Mouse (Mus musculus) lung, embryonic 14.5 days (tissue): ENCODE data around the gene Gm49425. TPM values are rescaled to one million over a fixed set of nuclear protein-coding genes. Genes with fewer than 3 reads are reported as not detected.

Experiments
- ATAC-seq: fragments of 200-750 bp; cut with Nextera tagmentation; 2 replicates; pipeline ENCODE4 v1.8.0; 2017; ENCODE audit warnings: mild to moderate bottlenecking, moderate TSS enrichment, moderate library complexity; ENCODE audit not compliant: insufficient read depth
- DNase-seq: peaks from one replicate; pipeline ENCODE4 v3.0.0-alpha.2; 2015
- H3K27ac ChIP-seq: fragments of 300-500 bp; sonication (generic); 2 replicates; pipeline ENCODE4 v1.5.1; 2014; ENCODE audit warnings: low read depth, mild to moderate bottlenecking, moderate library complexity
- H3K27me3 ChIP-seq: fragments of 300-500 bp; sonication (generic); 2 replicates; pipeline ENCODE4 v1.6.1; 2014; ENCODE audit warnings: low read length, control low read depth; ENCODE audit not compliant: insufficient read depth
- H3K36me3 ChIP-seq: fragments of 300-500 bp; sonication (generic); 2 replicates; pipeline ENCODE4 v1.6.1; 2014; ENCODE audit warnings: control low read depth; ENCODE audit not compliant: insufficient read depth
- H3K4me1 ChIP-seq: fragments of 300-500 bp; sonication (generic); 2 replicates; pipeline ENCODE4 v1.6.1; 2014; ENCODE audit warnings: antibody characterized with exemption, control low read depth; ENCODE audit not compliant: insufficient read depth
- H3K4me2 ChIP-seq: fragments of 300-500 bp; sonication (generic); 2 replicates; pipeline ENCODE4 v1.6.1; 2014; ENCODE audit warnings: mild to moderate bottlenecking
- H3K4me3 ChIP-seq: fragments of 300-500 bp; sonication (generic); 2 replicates; pipeline ENCODE4 v1.5.1; 2014; ENCODE audit warnings: low read depth, low read length
- H3K9ac ChIP-seq: fragments of 300-500 bp; sonication (generic); 2 replicates; pipeline ENCODE4 v1.6.1; 2014
- H3K9me3 ChIP-seq: fragments of 300-500 bp; sonication (generic); 2 replicates; pipeline ENCODE4 v1.6.1; 2016; ENCODE audit warnings: low read depth, low read length, control low read depth
- CTCF ChIP-seq: IDR thresholded peaks from 2 replicates; pipeline ENCODE4 v1.5.1; 2016; ENCODE audit warnings: antibody characterized with exemption, low read depth
- WGBS: fragments of 180-500 bp; shearing (Covaris S2); extraction: QIAGEN DNeasy Blood & Tissue Kit; methylation state at CpG from one replicate; pipeline ENCODE4 v1.1.7; 2014; 5-methylcytosine and 5-hydroxymethylcytosine counted together
- polyA plus RNA-seq: library from polyadenylated mRNA; unstranded; fragments of >200 nt; fragmentation: Nextera tagmentation; extraction: Ambion mirVana; gene quantifications from 2 replicates; pipeline ENCODE4 v1.2.1, GENCODE M21; 2014

Gm49425 gene
- polyA plus RNA-seq, 1 experiment from 2014 or later = not detected

GRCm38 (mm10) chr15:101508247-101508646, 8.8 kb downstream of the Gm49425 start:
- Histone ChIP-seq H3K4me1 (no peaks in the 10 kb centered on the region), H3K27me3 (no peaks in the 10 kb centered on the region), H3K27ac (no peak overlapping the region), H3K36me3 (no peaks in the 10 kb centered on the region), H3K9ac (no peak overlapping the region), H3K9me3 (no peaks in the 10 kb centered on the region), H3K4me3 (no peak overlapping the region), H3K4me2 (no peak overlapping the region)
- 44% methylated on average over 9 of the region's 9 CpGs for WGBS
- no peak for TF ChIP-seq CTCF
- peak; percentile 43 for DNase-seq
- no peak for ATAC-seq

- DNase-seq (no peak), ATAC-seq (no peak)
- Histone ChIP-seq H3K9me3 (no peaks in the 10 kb centered on the region), H3K4me3 (no peak overlapping the region), H3K4me1 (no peaks in the 10 kb centered on the region), H3K27me3 (no peaks in the 10 kb centered on the region), H3K36me3 (no peaks in the 10 kb centered on the region), H3K27ac (no peak overlapping the region), H3K4me2 (no peak overlapping the region), H3K9ac (no peak overlapping the region)
- TF ChIP-seq CTCF = no peak
- 44% methylated on average over 14 of the region's 14 CpGs for WGBS
Measured at GRCm38 (mm10) chr15:101506896-101507758, 9.9 kb downstream of the Gm49425 start.

- peak; percentile 33 for DNase-seq
- no peaks in the 10 kb centered on the region for H3K4me1 ChIP-seq
- H3K36me3 ChIP-seq = no peaks in the 10 kb centered on the region
- no peaks in the 10 kb centered on the region for H3K9me3 ChIP-seq
- no peak overlapping the region for H3K27ac ChIP-seq
- H3K4me3 ChIP-seq = no peak overlapping the region
- ATAC-seq = no peak
- H3K4me2 ChIP-seq = no peak overlapping the region
- no peak overlapping the region for H3K9ac ChIP-seq
- no peaks in the 10 kb centered on the region for H3K27me3 ChIP-seq
- TF ChIP-seq CTCF = peak; percentile 59
- whole genome bisulfite sequencing = 69% methylated on average over 2 of the region's 2 CpGs
Measured at GRCm38 (mm10) chr15:101497181-101497580, 19.9 kb downstream of the Gm49425 start.

GRCm38 (mm10) chr15:101495266-101495665, 21.8 kb downstream of the Gm49425 start:
- Histone ChIP-seq H3K27me3 (no peaks in the 10 kb centered on the region), H3K9me3 (no peaks in the 10 kb centered on the region), H3K9ac (no peak overlapping the region), H3K27ac (no peak overlapping the region), H3K36me3 (no peaks in the 10 kb centered on the region), H3K4me1 (no peaks in the 10 kb centered on the region), H3K4me3 (no peak overlapping the region), H3K4me2 (no peak overlapping the region)
- WGBS = 78% methylated on average over 8 of the region's 8 CpGs
- no peak for TF ChIP-seq CTCF
- no peak for DNase-seq
- no peak for ATAC-seq

- Histone ChIP-seq H3K36me3 (no peaks in the 10 kb centered on the region), H3K27me3 (no peaks in the 10 kb centered on the region), H3K4me2 (no peak overlapping the region), H3K27ac (no peak overlapping the region), H3K4me3 (no peak overlapping the region), H3K9ac (no peak overlapping the region), H3K9me3 (no peaks in the 10 kb centered on the region), H3K4me1 (no peaks in the 10 kb centered on the region)
- WGBS = 77% methylated on average over 1 of the region's 1 CpGs
- no peak for TF ChIP-seq CTCF
- DNase-seq (no peak), ATAC-seq (no peak)
Measured at GRCm38 (mm10) chr15:101494203-101494602, 22.9 kb downstream of the Gm49425 start.

- Histone ChIP-seq H3K27me3 (no peaks in the 10 kb centered on the region), H3K4me2 (no peak overlapping the region), H3K36me3 (no peaks in the 10 kb centered on the region), H3K27ac (no peak overlapping the region), H3K4me3 (no peak overlapping the region), H3K9me3 (no peaks in the 10 kb centered on the region), H3K9ac (no peak overlapping the region), H3K4me1 (no peaks in the 10 kb centered on the region)
- TF ChIP-seq CTCF = no peak
- WGBS = 95% methylated on average over 6 of the region's 6 CpGs
- no peak for DNase-seq
- ATAC-seq = no peak
Measured at GRCm38 (mm10) chr15:101493713-101494112, 23.3 kb downstream of the Gm49425 start.

- Histone ChIP-seq H3K36me3 (no peaks in the 10 kb centered on the region), H3K9ac (no peak overlapping the region), H3K9me3 (no peaks in the 10 kb centered on the region), H3K4me1 (no peaks in the 10 kb centered on the region), H3K27ac (no peak overlapping the region), H3K4me2 (no peak overlapping the region), H3K4me3 (no peak overlapping the region), H3K27me3 (no peaks in the 10 kb centered on the region)
- TF ChIP-seq CTCF = no peak
- DNase-seq (no peak), ATAC-seq (no peak)
- WGBS = 32% methylated on average over 8 of the region's 8 CpGs
Measured at GRCm38 (mm10) chr15:101492718-101493117, 24.3 kb downstream of the Gm49425 start.
